Mouse (Mus musculus) forebrain, embryonic 13.5 days (tissue): Measurements from ENCODE around the gene Chd2. TPM values are rescaled to one million over a fixed set of nuclear protein-coding genes. Genes with fewer than 3 reads are reported as not detected.

Experiments
- ATAC-seq: fragments of 200-750 bp; cut with Nextera tagmentation; 2 replicates; pipeline ENCODE4 v1.8.0; 2017
- H3K27ac ChIP-seq: fragments of 300-500 bp; sonication (generic); 2 replicates; pipeline ENCODE4 v1.5.1; 2015; ENCODE audit warnings: inconsistent platforms, mild to moderate bottlenecking, moderate library complexity
- H3K27me3 ChIP-seq: fragments of 300-500 bp; sonication (generic); 2 replicates; pipeline ENCODE4 v1.6.1; 2015; ENCODE audit warnings: mild to moderate bottlenecking, inconsistent platforms
- H3K36me3 ChIP-seq: fragments of 300-500 bp; sonication (generic); 2 replicates; pipeline ENCODE4 v1.6.1; 2015; ENCODE audit warnings: mild to moderate bottlenecking, inconsistent platforms; ENCODE audit not compliant: poor library complexity, severe bottlenecking
- H3K4me1 ChIP-seq: fragments of 300-500 bp; sonication (generic); 2 replicates; pipeline ENCODE4 v1.6.1; 2015; ENCODE audit warnings: inconsistent platforms
- H3K4me2 ChIP-seq: fragments of 300-500 bp; sonication (generic); 2 replicates; pipeline ENCODE4 v1.6.1; 2015; ENCODE audit warnings: inconsistent platforms, mild to moderate bottlenecking, moderate library complexity
- H3K4me3 ChIP-seq: fragments of 300-500 bp; sonication (generic); 2 replicates; pipeline ENCODE4 v1.5.1; 2015; ENCODE audit warnings: mild to moderate bottlenecking, inconsistent platforms
- H3K9ac ChIP-seq: fragments of 300-500 bp; sonication (generic); 2 replicates; pipeline ENCODE4 v1.6.1; 2015; ENCODE audit warnings: mild to moderate bottlenecking, inconsistent platforms
- H3K9me3 ChIP-seq: fragments of 300-500 bp; sonication (generic); replicated peaks from 2 replicates; pipeline ENCODE4 v1.6.1; 2016; ENCODE audit warnings: inconsistent platforms
- WGBS: fragments of 180-500 bp; shearing (Covaris S2); methylation state at CpG from one replicate; pipeline ENCODE4 v1.1.7; 2015; 5-methylcytosine and 5-hydroxymethylcytosine counted together
- polyA plus RNA-seq: library from polyadenylated mRNA; unstranded; fragments of >200 nt; fragmentation: Nextera tagmentation; extraction: Ambion mirVana; gene quantifications from 2 replicates; pipeline ENCODE4 v1.2.1, GENCODE M21; 2015

Gene Chd2
- polyA plus RNA-seq, 1 experiment from 2014 or later = 62.8 TPM

DNA sequence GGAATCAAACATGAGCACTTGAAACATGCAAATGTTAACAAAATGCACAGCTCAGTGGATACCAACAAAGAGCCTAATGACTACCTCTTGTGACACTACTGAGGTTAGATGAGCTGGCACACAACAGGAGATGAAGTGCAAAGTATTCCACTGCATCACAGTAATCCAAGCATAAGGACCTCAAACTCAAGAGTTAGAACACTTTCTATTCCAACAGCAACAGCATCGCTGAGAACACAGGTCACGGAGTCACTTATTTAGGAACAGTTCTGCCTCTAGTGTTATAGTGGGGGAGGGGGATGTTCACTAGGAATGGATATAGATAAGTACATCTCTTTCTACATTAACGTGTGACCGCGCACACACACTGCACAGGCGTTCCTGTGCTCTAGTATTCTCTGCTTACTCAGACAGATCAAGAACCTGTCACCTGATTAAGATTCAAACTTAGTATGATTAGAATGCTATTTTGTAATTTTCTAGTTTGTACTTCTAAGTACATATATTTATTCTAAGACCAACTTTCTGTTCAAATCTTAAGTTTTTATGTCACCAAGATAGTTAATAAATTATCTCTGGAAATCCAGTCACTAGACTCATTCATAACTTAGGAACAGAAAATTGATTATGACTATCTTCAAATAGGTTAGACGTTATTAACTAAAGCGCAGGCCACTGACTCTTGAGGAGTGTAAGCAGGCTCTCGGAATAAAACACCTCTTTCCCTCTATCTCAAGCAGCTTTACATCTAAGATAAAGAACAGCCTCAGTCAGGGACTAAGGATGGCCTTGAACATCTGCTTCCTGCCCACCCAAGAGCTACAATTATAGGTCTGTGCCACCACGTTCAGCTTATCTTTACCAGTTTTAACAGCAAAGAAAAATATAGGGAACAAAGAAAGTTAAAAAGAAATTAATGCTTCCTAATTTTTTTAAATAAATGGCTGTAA lies 5.2 kb upstream of the Chd2 start:
- H3K9me3 ChIP-seq = no peaks in the 10 kb centered on the region
- ATAC-seq = peak; percentile 52; the same call in 1 of the 2 replicates
- no peaks in the 10 kb centered on the region for H3K27me3 ChIP-seq
- H3K4me2 ChIP-seq = peak overlapping the region; percentile 30
- no peak overlapping the region for H3K9ac ChIP-seq
- no peak overlapping the region for H3K27ac ChIP-seq
- H3K36me3 ChIP-seq = peaks cover 37% of the 10 kb centered on the region
- 78% methylated on average over 10 of the region's 10 CpGs for WGBS
- 0 out of 2 replicates have a peak overlapping the region, but pooled peaks have one; percentile 4 for H3K4me3 ChIP-seq
- H3K4me1 ChIP-seq = peaks cover 26% of the 10 kb centered on the region

DNA sequence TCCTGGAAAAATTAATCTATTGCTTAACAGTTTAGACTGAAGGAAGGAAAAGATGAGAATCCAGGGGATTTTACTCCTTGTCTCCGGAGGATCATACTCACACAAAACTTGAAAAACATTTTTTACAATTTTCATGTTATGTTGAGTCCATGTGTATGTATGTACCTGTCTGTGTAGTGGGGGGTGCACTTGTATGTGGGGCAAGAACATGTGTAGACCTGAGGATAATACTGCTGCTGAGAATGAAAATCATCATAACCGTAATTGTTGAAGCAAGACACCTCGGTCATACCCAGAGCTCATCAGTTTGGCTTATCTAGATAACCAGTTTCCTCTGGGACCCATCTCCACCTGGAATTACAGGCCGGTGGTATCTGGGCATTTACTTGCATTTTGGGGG lies 3.4 kb upstream of the Chd2 start:
- ATAC-seq = no peak
- Histone ChIP-seq H3K9ac (no peak overlapping the region), H3K4me3 (no peak overlapping the region), H3K4me2 (peak overlapping the region; percentile 1; the same call in 1 of the 2 replicates), H3K27ac (no peak overlapping the region), H3K9me3 (no peaks in the 10 kb centered on the region), H3K27me3 (no peaks in the 10 kb centered on the region), H3K4me1 (peaks cover 26% of the 10 kb centered on the region), H3K36me3 (peaks cover 30% of the 10 kb centered on the region)
- WGBS = 87% methylated on average over 4 of the region's 4 CpGs

DNA sequence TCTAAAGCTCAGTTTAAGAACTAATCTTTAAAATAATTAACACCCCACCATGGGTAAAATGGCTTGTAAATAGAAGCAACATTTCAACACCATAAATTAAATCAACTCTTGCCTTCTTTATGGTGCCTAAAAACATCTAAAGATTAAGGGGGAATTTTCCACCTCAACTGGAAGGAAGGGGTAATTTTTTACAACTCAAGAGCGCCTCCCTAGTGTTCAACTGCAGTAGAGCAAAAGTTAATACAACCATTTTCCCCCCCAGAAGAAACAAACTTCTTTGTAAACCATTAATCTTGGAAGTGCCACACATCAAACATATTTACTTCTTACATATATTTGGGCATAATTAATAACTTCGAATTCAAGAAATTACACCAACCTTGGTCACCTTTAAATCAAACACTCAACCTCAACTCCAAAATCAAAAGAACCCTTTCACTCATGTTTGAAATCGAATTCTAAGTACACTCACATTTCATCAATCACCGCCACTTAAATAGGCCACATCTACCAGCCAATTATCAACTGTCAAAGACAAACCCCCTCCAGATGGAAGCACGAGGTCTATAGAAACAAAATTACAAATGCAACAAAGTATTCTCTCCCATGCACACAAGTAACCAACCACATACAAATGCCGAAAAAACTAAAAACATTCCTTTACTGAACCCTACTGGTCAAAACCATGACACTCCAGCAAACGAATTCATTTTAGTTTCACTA lies 662 bp upstream of the Chd2 start:
- peak overlapping the region; percentile 81; the same call in 1 of the 2 replicates for H3K4me3 ChIP-seq
- H3K36me3 ChIP-seq = peaks cover 14% of the 10 kb centered on the region
- H3K27ac ChIP-seq = peak overlapping the region; percentile 99
- H3K4me2 ChIP-seq = no peak overlapping the region
- 65% methylated on average over 7 of the region's 7 CpGs for WGBS
- H3K4me1 ChIP-seq = peaks cover 20% of the 10 kb centered on the region
- no peaks in the 10 kb centered on the region for H3K27me3 ChIP-seq
- H3K9ac ChIP-seq = no peak overlapping the region
- no peaks in the 10 kb centered on the region for H3K9me3 ChIP-seq
- ATAC-seq = no peak

DNA sequence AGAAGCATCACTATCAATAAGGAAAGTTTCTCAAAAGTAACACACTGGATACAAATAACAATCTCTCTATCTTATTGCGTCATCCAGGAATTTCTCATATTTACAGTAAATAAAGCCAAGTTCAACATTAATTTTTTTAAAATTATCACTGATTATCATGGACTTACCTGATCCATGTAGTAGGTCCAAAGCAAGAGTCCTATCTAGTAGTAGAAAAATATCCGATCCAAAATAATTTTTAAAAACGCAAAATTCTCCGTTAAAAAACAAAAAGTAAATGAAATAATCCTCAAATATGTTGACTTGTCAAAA lies 595 bp downstream of the Chd2 start:
- H3K27me3 ChIP-seq = no peaks in the 10 kb centered on the region
- peak overlapping the region; percentile 98 for H3K9ac ChIP-seq
- ATAC-seq = no peak
- H3K4me3 ChIP-seq = peak overlapping the region; percentile 81
- H3K9me3 ChIP-seq = no peaks in the 10 kb centered on the region
- H3K4me1 ChIP-seq = peaks cover 22% of the 10 kb centered on the region
- H3K27ac ChIP-seq = peak overlapping the region; percentile 99
- under 1% methylated on average over 4 of the region's 4 CpGs for WGBS
- H3K36me3 ChIP-seq = peaks cover 8% of the 10 kb centered on the region
- H3K4me2 ChIP-seq = peak overlapping the region; percentile 71

DNA sequence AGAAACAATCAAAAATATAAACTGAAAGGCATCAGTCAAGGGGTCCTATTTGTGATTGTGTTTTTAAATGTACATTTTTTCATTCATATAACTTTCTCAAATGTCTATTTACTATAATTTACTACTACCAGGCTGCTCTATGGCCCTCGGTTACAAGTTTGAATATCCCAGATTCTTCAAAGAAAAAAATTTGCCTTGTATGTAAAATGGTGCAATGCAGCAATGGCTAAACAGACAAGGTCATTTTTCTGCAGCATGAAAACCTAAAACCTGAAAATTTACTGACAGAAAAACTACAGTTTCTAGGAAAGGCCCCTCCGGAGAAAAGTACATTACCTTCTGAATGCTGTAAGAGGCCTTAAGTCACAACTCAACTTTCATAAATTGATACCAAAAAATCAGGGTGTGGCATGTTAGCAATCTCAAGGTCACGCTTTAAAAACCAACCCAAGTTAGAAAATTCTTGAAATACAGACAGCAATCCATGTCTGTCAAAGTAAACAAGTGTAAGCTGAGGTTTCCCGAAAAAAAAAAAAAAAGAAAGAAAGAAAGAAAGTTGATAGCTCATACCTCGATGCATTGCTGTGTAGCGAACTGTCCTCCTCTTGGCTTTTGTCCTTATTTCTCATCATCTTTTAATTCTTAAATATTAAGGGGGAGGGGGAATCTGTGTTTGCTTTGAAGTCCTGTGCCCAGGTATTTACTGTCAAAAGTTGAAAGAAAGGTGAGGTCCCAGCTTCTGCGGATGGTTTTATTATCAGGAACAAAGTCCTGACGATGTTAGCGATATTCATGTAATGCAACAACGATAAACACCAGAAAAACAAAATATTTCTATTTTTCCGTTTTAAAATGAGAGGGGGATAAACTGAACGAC lies 1.2 kb downstream of the Chd2 start:
- Histone ChIP-seq H3K27ac (peak overlapping the region; percentile 83), H3K9ac (peak overlapping the region; percentile 83), H3K27me3 (no peaks in the 10 kb centered on the region), H3K4me1 (peaks cover 28% of the 10 kb centered on the region), H3K4me3 (peak overlapping the region; percentile 81), H3K9me3 (no peaks in the 10 kb centered on the region), H3K36me3 (peaks cover 8% of the 10 kb centered on the region), H3K4me2 (peak overlapping the region; percentile 71)
- 1% methylated on average over 12 of the region's 12 CpGs for WGBS
- no peak for ATAC-seq

DNA sequence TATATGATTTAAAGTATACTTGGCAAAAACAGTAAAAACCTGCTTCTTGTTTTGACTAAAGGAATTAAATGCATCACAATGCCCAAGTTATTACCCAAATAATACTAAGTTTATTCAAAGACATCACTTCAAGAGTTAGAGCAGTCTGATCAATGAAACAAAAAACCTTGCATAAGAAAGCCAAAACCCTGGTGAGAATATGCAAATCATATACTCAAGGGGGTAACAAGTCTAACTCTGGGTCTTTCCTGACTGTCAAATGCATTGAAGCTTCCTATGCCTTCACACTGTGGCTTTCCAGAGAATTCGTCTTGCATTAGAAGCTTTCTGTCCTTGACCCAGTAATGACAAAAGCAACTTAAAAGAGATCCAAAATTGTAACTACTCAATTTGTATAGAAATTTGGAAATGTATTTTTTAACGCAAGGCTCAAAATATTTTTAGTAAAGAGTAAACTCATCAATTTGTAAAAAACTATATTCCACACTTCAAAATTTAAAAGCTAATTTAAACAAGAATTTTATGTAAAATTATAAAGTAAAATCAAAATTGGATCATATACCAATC lies 2.4 kb downstream of the Chd2 start:
- peak overlapping the region; percentile 68 for H3K9ac ChIP-seq
- whole genome bisulfite sequencing = 25% methylated on average over 2 of the region's 2 CpGs
- no peak for ATAC-seq
- H3K36me3 ChIP-seq = peaks cover 7% of the 10 kb centered on the region
- no peaks in the 10 kb centered on the region for H3K9me3 ChIP-seq
- peaks cover 33% of the 10 kb centered on the region for H3K4me1 ChIP-seq
- peak overlapping the region; percentile 54; the same call in 1 of the 2 replicates for H3K27ac ChIP-seq
- peak overlapping the region; percentile 73 for H3K4me2 ChIP-seq
- H3K27me3 ChIP-seq = no peaks in the 10 kb centered on the region
- peak overlapping the region; percentile 42 for H3K4me3 ChIP-seq

DNA sequence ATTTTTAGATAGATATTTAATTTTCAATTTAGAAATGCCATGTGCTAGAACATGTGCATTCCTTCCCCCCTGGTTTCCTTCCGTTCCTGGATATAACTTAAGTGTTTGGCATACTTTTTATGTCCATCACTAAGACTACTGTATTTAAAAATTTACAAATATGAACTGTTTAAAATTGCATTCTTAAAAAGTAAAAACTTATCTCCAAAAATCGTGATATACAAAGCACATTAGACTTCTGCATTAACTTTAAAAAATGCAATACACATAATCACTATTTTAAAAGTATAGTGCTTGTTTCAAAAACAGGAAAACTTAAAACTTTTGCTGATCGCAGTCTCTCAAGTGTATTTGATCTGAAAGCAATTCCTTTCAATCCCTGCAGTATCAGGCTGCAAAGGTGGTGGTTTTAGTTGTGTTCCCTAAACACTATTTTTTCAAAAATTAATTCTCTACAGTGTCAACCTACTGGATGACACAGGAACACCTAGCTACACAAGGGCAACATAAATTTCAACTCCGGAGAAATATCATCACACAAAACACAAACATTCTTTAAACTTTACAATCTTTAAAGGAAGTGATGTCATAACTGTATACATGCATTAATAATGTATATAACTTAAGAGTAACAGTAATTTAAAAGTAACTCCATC lies 3.1 kb downstream of the Chd2 start:
- Histone ChIP-seq H3K9me3 (no peaks in the 10 kb centered on the region), H3K4me1 (peaks cover 39% of the 10 kb centered on the region), H3K27ac (peak overlapping the region; percentile 94), H3K4me2 (peak overlapping the region; percentile 73), H3K9ac (peak overlapping the region; percentile 73), H3K36me3 (peaks cover 4% of the 10 kb centered on the region; the same call in 1 of the 2 replicates), H3K4me3 (peak overlapping the region; percentile 45), H3K27me3 (no peaks in the 10 kb centered on the region)
- no peak for ATAC-seq
- 9% methylated on average over 4 of the region's 4 CpGs for WGBS

DNA sequence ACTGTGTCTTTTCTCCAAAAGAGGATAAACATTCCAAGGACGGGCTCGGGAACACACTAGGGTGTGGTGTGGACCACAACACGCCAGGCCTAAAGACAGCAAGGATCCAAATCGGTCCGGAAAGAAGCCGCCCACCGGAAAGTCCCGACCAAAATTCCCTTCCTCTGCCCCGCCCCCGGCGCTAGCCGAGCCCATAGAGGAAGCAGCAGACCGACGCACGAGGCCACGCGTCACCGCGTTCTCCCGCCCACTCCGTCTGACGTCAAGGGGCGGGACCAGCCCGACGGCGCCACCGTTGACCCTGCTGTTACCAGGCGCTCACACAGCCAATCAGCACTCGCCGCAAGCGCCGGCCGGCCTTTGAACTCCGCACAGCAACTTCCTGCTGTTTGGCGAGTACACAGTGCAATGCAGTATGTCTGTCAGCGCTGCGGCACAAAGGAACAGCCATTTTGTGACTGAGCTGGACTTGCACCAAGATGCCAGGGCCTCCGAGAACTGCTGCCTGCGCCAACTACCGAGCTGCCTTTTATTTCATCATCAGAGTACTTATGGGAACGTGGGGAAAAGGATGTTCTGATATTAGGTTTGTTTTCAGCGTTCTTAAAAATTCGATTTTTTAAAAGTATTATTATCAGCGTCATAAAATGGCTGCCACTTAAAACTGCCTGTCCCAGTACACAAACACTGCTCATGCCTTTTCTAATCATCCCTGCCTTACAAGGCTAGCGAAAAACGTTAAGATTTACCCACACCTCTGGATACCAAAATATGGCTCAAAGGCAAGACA lies 3.8 kb downstream of the Chd2 start:
- Histone ChIP-seq H3K9me3 (no peaks in the 10 kb centered on the region), H3K9ac (peak overlapping the region; percentile 73), H3K4me2 (peak overlapping the region; percentile 73), H3K36me3 (no peaks in the 10 kb centered on the region), H3K27me3 (no peaks in the 10 kb centered on the region), H3K4me1 (peaks cover 46% of the 10 kb centered on the region), H3K27ac (peak overlapping the region; percentile 94), H3K4me3 (peak overlapping the region; percentile 45)
- ATAC-seq = peak; percentile 99
- WGBS = under 1% methylated on average over 45 of the region's 46 CpGs

DNA sequence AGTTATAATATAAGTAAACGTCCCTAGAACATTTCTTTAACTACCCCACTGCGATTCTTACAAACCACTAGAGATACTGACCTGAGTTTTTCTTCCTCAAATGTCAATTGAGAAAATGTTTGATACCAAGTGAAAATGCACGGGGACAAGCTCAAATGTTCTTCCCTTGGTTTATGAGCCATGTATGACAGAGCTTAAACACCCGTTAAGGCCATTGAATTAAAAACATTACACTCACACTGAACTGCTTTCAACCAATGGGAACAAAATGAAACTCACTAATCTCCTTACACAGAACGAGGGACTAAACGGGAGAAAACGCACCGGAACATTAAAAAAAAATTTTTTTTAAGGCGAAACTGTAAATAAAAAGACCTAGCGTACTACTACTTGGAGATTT lies 4.4 kb downstream of the Chd2 start:
- peak; percentile 0; the same call in 1 of the 2 replicates for ATAC-seq
- H3K27ac ChIP-seq = peak overlapping the region; percentile 94
- no peaks in the 10 kb centered on the region for H3K27me3 ChIP-seq
- WGBS = 21% methylated on average over 10 of the region's 10 CpGs
- peak overlapping the region; percentile 45 for H3K4me3 ChIP-seq
- peak overlapping the region; percentile 73 for H3K4me2 ChIP-seq
- peak overlapping the region; percentile 65 for H3K9ac ChIP-seq
- H3K9me3 ChIP-seq = no peaks in the 10 kb centered on the region
- H3K4me1 ChIP-seq = peaks cover 49% of the 10 kb centered on the region
- no peaks in the 10 kb centered on the region for H3K36me3 ChIP-seq

DNA sequence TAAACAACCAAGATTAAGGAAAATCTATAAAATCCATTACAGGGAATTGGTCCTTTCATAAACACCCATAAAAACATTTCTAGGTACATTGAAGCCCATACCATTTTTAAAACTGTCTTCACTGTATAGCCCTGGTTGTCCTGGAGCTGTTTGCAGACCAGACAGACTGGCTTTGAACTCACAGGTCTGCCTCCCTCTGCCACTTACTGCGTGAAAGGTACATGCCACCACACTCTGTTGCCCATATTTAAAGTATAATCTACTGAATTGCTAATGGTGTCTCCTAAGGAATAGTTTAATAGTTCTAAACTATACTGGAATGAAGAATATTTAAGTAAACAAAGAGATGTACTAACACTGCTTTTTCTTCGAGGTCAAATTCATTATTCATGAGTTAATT lies 5.1 kb downstream of the Chd2 start:
- Histone ChIP-seq H3K27ac (no peak overlapping the region; the same call in 1 of the 2 replicates), H3K36me3 (0 out of 2 replicates have a peak, but pooled peaks cover 3% of the 10 kb centered on the region), H3K4me3 (peak overlapping the region; percentile 45; the same call in 1 of the 2 replicates), H3K9ac (peak overlapping the region; percentile 65), H3K27me3 (no peaks in the 10 kb centered on the region), H3K4me1 (peaks cover 53% of the 10 kb centered on the region), H3K4me2 (peak overlapping the region; percentile 73), H3K9me3 (no peaks in the 10 kb centered on the region)
- no peak for ATAC-seq
- 79% methylated on average over 2 of the region's 2 CpGs for WGBS
